Mouse (Mus musculus) lung, postnatal 0 days (tissue): Measurements from ENCODE around the gene Gramd4.
"Not testable (repeated sequence)": the region's sequence is repeated elsewhere in the genome, so short reads cannot be mapped to it uniquely, and the experiment has no call there.

Experiments used
- CTCF ChIP-seq: IDR thresholded peaks from 2 replicates; pipeline ENCODE4 v1.5.1; 2016; ENCODE audit warnings: antibody characterized with exemption, mild to moderate bottlenecking
- EP300 ChIP-seq: IDR thresholded peaks from 2 replicates; pipeline ENCODE4 v1.6.1; 2016; ENCODE audit warnings: antibody characterized with exemption, mild to moderate bottlenecking, control low read depth

DNA sequence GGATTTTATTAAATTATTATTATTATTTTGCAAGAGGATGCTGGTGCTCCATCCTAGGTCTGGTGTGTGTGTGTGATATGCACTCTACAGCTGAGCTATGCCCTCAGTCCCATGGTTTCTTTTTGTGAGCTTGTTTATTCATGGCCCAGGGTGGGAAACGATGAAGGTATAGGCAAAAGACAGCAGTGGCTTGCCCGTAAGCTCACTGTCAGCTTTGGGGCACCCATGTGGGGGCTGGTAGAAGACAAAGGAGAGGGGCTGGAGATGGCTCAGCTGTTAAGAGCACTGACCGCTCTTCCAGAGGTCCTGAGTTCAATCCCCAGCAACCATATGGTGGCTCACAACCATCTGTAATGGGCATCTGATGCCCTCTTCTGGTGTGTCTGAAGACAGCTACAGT is 123.8 kb downstream of the Gramd4 start:
- TF ChIP-seq CTCF, EP300: not testable (repeated sequence)
